Mouse (Mus musculus) left cerebral cortex, postnatal 25 days (tissue): ENCODE measurements around the gene Gm4027. TPM values are rescaled to one million over a fixed set of nuclear protein-coding genes. Genes with fewer than 3 reads are reported as not detected.
"Not testable (repeated sequence)": the region's sequence is repeated elsewhere in the genome, so short reads cannot be mapped to it uniquely, and the experiment has no call there.

Experiments used
- DNase-seq, 2 experiments: peaks; one replicate each; pipeline ENCODE4 v3.0.0; 2022; ENCODE audit warnings: low spot score in 2 of 2, mixed read lengths in 1 of 2
- intact Hi-C: fragments of 180-260 bp; cut with DNase I; formaldehyde crosslinking; loops from one replicate; pipeline ENCODE4 v1.15.1; 2025
- total RNA-seq, 2 experiments: library from RNA; stranded (reverse); gene quantifications; 2 replicates each; pipeline ENCODE4 v1.2.3; 2021

The Gm4027 gene
- not detected for total RNA-seq

DNA sequence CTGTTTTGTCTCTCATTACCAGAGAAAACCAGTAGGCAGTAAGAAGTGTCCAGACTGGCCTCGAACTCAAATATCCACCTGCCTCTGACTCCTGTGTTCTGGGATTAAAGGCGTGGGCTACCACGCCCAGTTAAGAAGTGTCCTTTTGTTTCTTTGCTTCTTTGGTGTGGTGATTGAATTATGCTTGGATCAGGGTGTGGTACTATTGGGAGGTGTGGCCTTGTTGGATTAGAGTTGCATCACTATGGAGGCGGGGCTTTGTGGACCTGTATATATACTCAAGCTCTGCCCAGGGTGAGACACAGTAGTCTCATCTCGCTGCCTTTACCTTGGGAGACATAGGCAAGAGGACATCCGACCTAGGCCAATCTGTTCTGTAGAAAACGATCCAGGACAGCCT is at the start of gene Gm4027:
Gm4027 (plus strand) TSS at position 301 of the 400 bp plus-strand sequence.
- DNase-seq, intact Hi-C loops: not testable (repeated sequence)

DNA sequence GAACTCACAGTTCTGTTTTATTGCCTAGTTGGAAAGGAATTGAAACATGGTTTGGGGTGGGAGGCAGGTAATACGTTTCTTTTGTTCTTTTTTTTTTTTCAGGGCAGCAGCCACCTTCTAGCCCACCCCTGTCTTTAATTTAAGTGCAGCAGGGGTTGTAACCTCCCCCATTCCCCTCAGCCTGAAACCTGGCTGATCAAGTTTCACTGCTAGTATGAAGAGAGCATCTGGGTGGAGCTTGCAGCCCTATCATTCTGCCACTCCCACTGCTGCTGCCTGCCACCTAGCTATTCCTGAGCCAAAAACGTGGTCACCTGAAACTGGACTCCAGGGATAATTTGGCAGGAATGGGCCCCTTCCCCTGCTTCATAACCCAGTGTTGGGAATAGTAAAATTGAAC is 17.3 kb upstream of the Gm4027 start:
- DNase-seq, intact Hi-C loops: not testable (repeated sequence)

DNA sequence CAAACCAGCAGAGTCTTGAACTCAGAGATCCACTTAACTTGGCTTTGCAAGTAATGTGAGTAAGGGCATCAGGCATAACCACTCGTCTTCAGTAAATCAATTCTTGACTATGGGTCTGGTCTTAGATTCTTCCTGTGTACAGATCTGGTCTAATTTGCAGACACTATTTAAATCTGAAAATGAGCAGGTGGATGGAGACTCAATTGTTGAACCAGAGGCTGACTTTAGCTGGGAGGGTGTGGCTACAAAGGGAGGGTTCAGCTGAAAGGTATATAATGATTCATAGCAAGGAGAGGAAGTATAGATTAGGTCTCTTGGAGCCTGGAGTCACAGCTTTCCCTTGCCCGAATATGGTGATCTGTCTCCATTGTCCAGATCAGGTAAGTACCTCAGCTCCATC is 16.3 kb upstream of the Gm4027 start, which contains the start of gene Oog1:
Oog1 (plus strand) TSS at position 301 of the 400 bp plus-strand sequence.
- intact Hi-C loops, DNase-seq: not testable (repeated sequence)

DNA sequence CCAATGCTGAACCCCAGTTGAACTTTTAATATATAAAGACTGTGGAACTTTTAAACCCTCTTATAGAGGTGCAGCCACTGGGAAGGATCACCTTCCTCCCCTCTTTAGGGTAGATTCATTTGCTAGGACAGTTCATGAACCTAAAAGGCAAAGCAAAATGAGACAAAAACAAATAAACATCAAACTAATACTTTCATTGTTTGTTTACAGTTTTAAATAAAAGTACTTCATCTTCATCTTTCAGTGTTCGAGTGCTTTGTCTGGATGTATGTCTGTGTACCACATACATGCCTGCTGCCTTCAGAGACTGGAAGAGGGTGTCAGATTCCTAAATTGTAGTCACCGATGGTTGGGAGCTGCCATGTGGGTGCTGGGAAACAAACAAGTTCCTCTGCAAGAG is 25.9 kb downstream of the Gm4027 start, which contains the start of gene Gm16381:
Gm16381 (minus strand) TSS at position 101 of the 400 bp plus-strand sequence.
- intact Hi-C loops, DNase-seq: not testable (repeated sequence)

- DNase-seq, intact Hi-C loops: not testable (repeated sequence)
These were observed 34.4 kb downstream of the Gm4027 start for GRCm38 (mm10) chr12:87652916-87653703.

Other genes with a start within 250 kb of the Gm4027 start
- 10 to 100 TPM; 35.3 to 37.9 TPM for gene Sptlc2, start 230.5 kb upstream of the Gm4027 start, total RNA-seq
- gene Slirp, start 175.0 kb upstream of the Gm4027 start, total RNA-seq, result 10 to 100 TPM; 89.2 to 93.5 TPM
- gene Alkbh1, start 174.9 kb upstream of the Gm4027 start, total RNA-seq, result 10 to 100 TPM; 16.5 to 16.8 TPM
- 10 to 100 TPM; 63.7 to 73.1 TPM for gene Snw1, start 146.6 kb upstream of the Gm4027 start, total RNA-seq
- not detected for gene Gm5788, start 124.1 kb upstream of the Gm4027 start, total RNA-seq
- gene Gm8300, start 104.6 kb upstream of the Gm4027 start, total RNA-seq, result not detected
- gene Oog1, start 16.2 kb upstream of the Gm4027 start, total RNA-seq, result not detected
- not detected for gene Gm16381, start 25.8 kb downstream of the Gm4027 start, total RNA-seq
- gene Gm21319, start 156.9 kb downstream of the Gm4027 start, total RNA-seq, result not detected
- gene Gm21936, start 176.6 kb downstream of the Gm4027 start, total RNA-seq, result not detected
- gene BB287469, start 197.7 kb downstream of the Gm4027 start, total RNA-seq, result not detected
- not detected for gene Gm2001, start 223.5 kb downstream of the Gm4027 start, total RNA-seq